Mouse (Mus musculus) embryonic facial prominence, embryonic 11.5 days (tissue): ENCODE data around the gene Myf5. TPM values are rescaled to one million over a fixed set of nuclear protein-coding genes. Genes with fewer than 3 reads are reported as not detected.
A peak's percentile ranks its signal among the peaks of the same experiment; 100 is the strongest.

Experiments
- ATAC-seq: fragments of 200-750 bp; cut with Nextera tagmentation; replicated peaks from 2 replicates; pipeline ENCODE4 v1.8.0; 2017; ENCODE audit warnings: low read depth; ENCODE audit not compliant: insufficient number of reproducible peaks, low FRiP score, low TSS enrichment
- DNase-seq: peaks from one replicate; pipeline ENCODE4 v3.0.0-alpha.2; 2015; ENCODE audit warnings: low spot score
- H3K27ac ChIP-seq: fragments of 300-500 bp; sonication (generic); replicated peaks from 2 replicates; pipeline ENCODE4 v1.5.1; 2014; ENCODE audit warnings: mild to moderate bottlenecking, low read depth, low read length, control low read depth
- H3K27me3 ChIP-seq: fragments of 300-500 bp; sonication (generic); 2 replicates; pipeline ENCODE4 v1.6.1; 2014; ENCODE audit warnings: mild to moderate bottlenecking, low read length, moderate library complexity, mixed read lengths; ENCODE audit not compliant: control insufficient read depth, insufficient read depth
- H3K36me3 ChIP-seq: fragments of 300-500 bp; sonication (generic); replicated peaks from 2 replicates; pipeline ENCODE4 v1.6.1; 2014; ENCODE audit warnings: low read depth, mild to moderate bottlenecking, low read length, moderate library complexity, mixed read lengths; ENCODE audit not compliant: control insufficient read depth, insufficient read depth
- H3K4me1 ChIP-seq: fragments of 300-500 bp; sonication (generic); 2 replicates; pipeline ENCODE4 v1.6.1; 2014; ENCODE audit warnings: low read length, mixed read lengths; ENCODE audit not compliant: control insufficient read depth, insufficient read depth
- H3K4me2 ChIP-seq: fragments of 300-500 bp; sonication (generic); 2 replicates; pipeline ENCODE4 v1.6.1; 2014; ENCODE audit warnings: low read depth, mild to moderate bottlenecking, control low read depth, low read length, moderate library complexity
- H3K4me3 ChIP-seq: fragments of 300-500 bp; sonication (generic); 2 replicates; pipeline ENCODE4 v1.5.1; 2014; ENCODE audit warnings: low read depth, low read length, control low read depth
- H3K9ac ChIP-seq: fragments of 300-500 bp; sonication (generic); replicated peaks from 2 replicates; pipeline ENCODE4 v1.6.1; 2014; ENCODE audit warnings: mild to moderate bottlenecking, control low read depth, low read length
- H3K9me3 ChIP-seq: fragments of 300-500 bp; sonication (generic); replicated peaks from 2 replicates; pipeline ENCODE4 v1.6.1; 2016; ENCODE audit warnings: mild to moderate bottlenecking, low read length, inconsistent platforms, mixed read lengths; ENCODE audit not compliant: control insufficient read depth
- WGBS: fragments of 180-500 bp; shearing (Covaris S2); extraction: QIAGEN DNeasy Blood & Tissue Kit; methylation state at CpG from one replicate; pipeline ENCODE4 v1.1.7; 2014; 5-methylcytosine and 5-hydroxymethylcytosine counted together
- polyA plus RNA-seq: library from polyadenylated mRNA; unstranded; fragments of >200 nt; fragmentation: Nextera tagmentation; extraction: Ambion mirVana; gene quantifications from 2 replicates; pipeline ENCODE4 v1.2.1, GENCODE M21; 2014

Myf5 gene
- polyA plus RNA-seq, 1 experiment from 2014 or later, result 10.5 TPM

GRCm38 (mm10) chr10:107499656-107500055, 13.7 kb upstream of the Myf5 start:
- no peaks in the 10 kb centered on the region for H3K4me1 ChIP-seq
- no peaks in the 10 kb centered on the region for H3K9me3 ChIP-seq
- H3K27me3 ChIP-seq, result no peaks in the 10 kb centered on the region
- ATAC-seq, result no peak
- 87% methylated on average over 7 of the region's 7 CpGs for WGBS
- no peak overlapping the region for H3K27ac ChIP-seq
- H3K4me2 ChIP-seq, result no peak overlapping the region
- DNase-seq, result no peak
- no peak overlapping the region for H3K9ac ChIP-seq
- H3K36me3 ChIP-seq, result no peaks in the 10 kb centered on the region
- H3K4me3 ChIP-seq, result no peak overlapping the region

GRCm38 (mm10) chr10:107496402-107496801, 10.5 kb upstream of the Myf5 start:
- Histone ChIP-seq H3K27me3 (no peaks in the 10 kb centered on the region), H3K4me1 (no peaks in the 10 kb centered on the region), H3K36me3 (no peaks in the 10 kb centered on the region), H3K9me3 (no peaks in the 10 kb centered on the region), H3K4me2 (no peak overlapping the region), H3K9ac (no peak overlapping the region), H3K4me3 (no peak overlapping the region), H3K27ac (no peak overlapping the region)
- 92% methylated on average over 1 of the region's 1 CpGs for WGBS
- DNase-seq (no peak), ATAC-seq (no peak)

- no peak within 1 kb of the TSS; the same call in none of the 2 replicates for H3K4me2 ChIP-seq
- H3K36me3 ChIP-seq, result no peaks in the 10 kb centered on the region
- H3K27ac ChIP-seq, result no peak within 1 kb of the TSS
- 82% methylated on average over 6 of the region's 6 CpGs for WGBS
- H3K4me1 ChIP-seq, result no peaks in the 10 kb centered on the region
- no peak within 1 kb of the TSS for H3K4me3 ChIP-seq
- ATAC-seq (no peak), DNase-seq (no peak)
- no peaks in the 10 kb centered on the region for H3K9me3 ChIP-seq
- no peak within 1 kb of the TSS; the same call in 1 of the 2 replicates for H3K9ac ChIP-seq
- H3K27me3 ChIP-seq, result no peaks in the 10 kb centered on the region
Observed at GRCm38 (mm10) chr10:107494568-107494967, 8.6 kb upstream of the Myf5 start, which contains the start of gene Myf6. Myf6 (minus strand) TSS chr10:107494737.

GRCm38 (mm10) chr10:107493580-107494474, 7.9 kb upstream of the Myf5 start:
- H3K4me3 ChIP-seq, result no peak overlapping the region

GRCm38 (mm10) chr10:107492867-107493579, 7.1 kb upstream of the Myf5 start:
- Histone ChIP-seq H3K27ac (no peak overlapping the region), H3K4me1 (no peaks in the 10 kb centered on the region), H3K4me3 (no peak overlapping the region), H3K9ac (peak overlapping the region; percentile 25), H3K4me2 (peak overlapping the region; percentile 41), H3K27me3 (no peaks in the 10 kb centered on the region), H3K36me3 (no peaks in the 10 kb centered on the region), H3K9me3 (no peaks in the 10 kb centered on the region)
- ATAC-seq (0 out of 2 replicates have a peak, but pooled peaks have one; percentile 59), DNase-seq (no peak)
- 39% methylated on average over 18 of the region's 18 CpGs for WGBS

More at GRCm38 (mm10) chr10:107493580-107494474, 7.9 kb upstream of the Myf5 start:
- Histone ChIP-seq H3K36me3 (no peaks in the 10 kb centered on the region), H3K9me3 (no peaks in the 10 kb centered on the region), H3K4me2 (peak overlapping the region; percentile 41), H3K27ac (no peak overlapping the region), H3K27me3 (no peaks in the 10 kb centered on the region), H3K9ac (peak overlapping the region; percentile 25), H3K4me1 (no peaks in the 10 kb centered on the region)
- WGBS, result 40% methylated on average over 20 of the region's 20 CpGs
- no peak for DNase-seq
- ATAC-seq, result peak; percentile 77

- Histone ChIP-seq H3K27ac (no peak overlapping the region), H3K4me3 (no peak overlapping the region), H3K27me3 (no peaks in the 10 kb centered on the region), H3K9me3 (no peaks in the 10 kb centered on the region), H3K4me1 (no peaks in the 10 kb centered on the region), H3K4me2 (no peak overlapping the region), H3K36me3 (no peaks in the 10 kb centered on the region), H3K9ac (no peak overlapping the region)
- WGBS, result 19% methylated on average over 12 of the region's 12 CpGs
- peak; percentile 53 for DNase-seq
- ATAC-seq, result peak; percentile 41; the same call in 1 of the 2 replicates
Observed at GRCm38 (mm10) chr10:107488654-107489315, 2.9 kb upstream of the Myf5 start.

- 50% methylated on average over 12 of the region's 12 CpGs for WGBS
- no peak overlapping the region for H3K9ac ChIP-seq
- DNase-seq (peak; percentile 54), ATAC-seq (no peak)
- H3K4me3 ChIP-seq, result no peak overlapping the region
- H3K4me1 ChIP-seq, result no peaks in the 10 kb centered on the region
- H3K27ac ChIP-seq, result no peak overlapping the region
- no peaks in the 10 kb centered on the region for H3K36me3 ChIP-seq
- no peaks in the 10 kb centered on the region for H3K9me3 ChIP-seq
- no peaks in the 10 kb centered on the region for H3K27me3 ChIP-seq
- no peak overlapping the region for H3K4me2 ChIP-seq
Observed at GRCm38 (mm10) chr10:107486770-107487169, 836 bp upstream of the Myf5 start.
